Mouse (Mus musculus): ENCODE measurements at regions not wholly inside any gene's neighbourhood (a gene's known extent, or its start where the extent isn't known, plus 50 kb on each side); places are given as distances from the start of the nearest gene placed in this dataset.

DNA sequence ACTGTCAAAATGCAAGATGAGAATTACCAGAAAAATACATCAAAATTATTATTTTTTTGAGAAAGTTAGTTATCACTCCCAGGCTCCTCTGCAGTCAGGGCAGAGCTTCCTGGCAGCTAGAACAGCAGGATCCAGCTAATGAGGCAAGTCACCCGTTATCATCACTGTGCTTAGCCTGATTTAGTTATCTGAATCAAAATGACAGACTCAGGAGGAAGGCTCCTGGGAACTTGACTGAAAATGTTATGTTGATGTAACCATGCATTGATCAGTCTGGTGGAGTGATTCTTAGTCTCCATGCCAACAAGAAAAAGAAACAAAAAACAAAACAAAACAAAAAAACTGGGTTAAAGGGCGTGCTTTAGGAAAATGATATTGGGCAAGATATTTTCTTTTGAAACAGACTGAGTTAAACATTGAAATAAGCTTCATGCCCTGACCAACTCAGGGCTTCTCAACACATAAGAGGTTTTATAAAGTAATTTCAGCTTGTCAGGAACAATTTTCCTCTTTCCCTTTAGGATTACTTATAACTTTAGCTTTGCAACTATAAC is 823.9 kb upstream of the Gje1 start:
- H3K9ac ChIP-seq (ENCODE audit: control insufficient read depth, low read depth, low read length, poor library complexity, severe bottlenecking) = no peak overlapping the region
- DNase-seq (ENCODE audit: low read depth, low spot score) = peak; percentile 17
- H3K4me1 ChIP-seq (ENCODE audit: control insufficient read depth in 1 of 2, insufficient read depth in 2 of 2, low read length in 2 of 2) = no peaks in the 10 kb centered on the region
- H3K4me3 ChIP-seq (ENCODE audit: control insufficient read depth in 1 of 2, insufficient read depth in 1 of 2, low read depth in 2 of 2, low read length in 2 of 2) = no peak overlapping the region
- no peaks in the 10 kb centered on the region for H3K27me3 ChIP-seq (ENCODE audit: control insufficient read depth in 1 of 2, insufficient read depth in 2 of 2, low read length in 2 of 2)
- no peaks in the 10 kb centered on the region for H3K36me3 ChIP-seq (ENCODE audit: control insufficient read depth in 1 of 2, insufficient read depth in 2 of 2, low read length in 2 of 2)
- TF ChIP-seq NRF1 (IDR thresholded peaks at IDR 0.05; ENCODE audit: insufficient read depth, low read depth, low read length, poor library complexity, severe bottlenecking) (no peak), GATA1 (IDR thresholded peaks at IDR 0.05; ENCODE audit: low read depth, low read length) (0 out of 2 replicates have a peak, but pooled peaks have one; percentile 12)
- H3K9me3 ChIP-seq (replicated peaks; ENCODE audit: insufficient read depth, low read length) = no peaks in the 10 kb centered on the region
- no peaks in the 10 kb centered on the region for H3K79me2 ChIP-seq (ENCODE audit: control insufficient read depth, insufficient read depth, low read length, poor library complexity)
- no peak overlapping the region for H3K27ac ChIP-seq (ENCODE audit: control insufficient read depth, low read depth, low read length)

DNA sequence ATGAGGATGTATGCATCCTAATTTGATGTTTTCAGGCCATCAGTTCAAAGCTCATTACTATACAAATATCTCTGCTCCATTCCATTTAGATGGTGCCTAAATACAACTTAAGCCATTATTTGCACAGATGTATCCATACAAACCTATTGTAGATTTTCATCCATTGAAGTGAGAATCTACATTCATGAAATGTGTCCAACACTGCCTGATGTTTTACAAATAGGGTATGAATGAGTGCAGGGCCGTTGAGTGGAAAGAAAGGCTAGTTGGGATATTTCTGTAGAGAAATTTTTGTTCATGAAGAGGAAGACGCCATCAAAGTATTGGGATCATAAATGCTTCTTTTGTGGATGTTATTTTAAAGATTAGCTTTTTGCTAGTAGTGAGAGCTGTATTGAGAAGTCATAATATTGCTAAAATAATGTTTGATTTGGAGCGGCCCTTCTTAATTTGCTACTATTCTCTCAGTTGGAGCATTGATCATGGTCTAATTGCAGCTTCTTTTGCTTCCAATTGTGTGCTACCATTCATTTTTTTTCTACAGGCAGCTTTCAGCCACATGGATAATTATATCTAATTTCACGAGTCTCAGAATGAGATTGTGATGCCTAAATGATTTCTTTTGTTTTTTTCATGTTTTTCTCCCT is 822.9 kb upstream of the Gje1 start:
- Histone ChIP-seq H3K27me3 (ENCODE audit: control insufficient read depth in 1 of 2, insufficient read depth in 2 of 2, low read length in 2 of 2) (no peaks in the 10 kb centered on the region), H3K4me1 (ENCODE audit: control insufficient read depth in 1 of 2, insufficient read depth in 2 of 2, low read length in 2 of 2) (no peaks in the 10 kb centered on the region), H3K27ac (ENCODE audit: control insufficient read depth, low read depth, low read length) (no peak overlapping the region), H3K79me2 (ENCODE audit: control insufficient read depth, insufficient read depth, low read length, poor library complexity) (no peaks in the 10 kb centered on the region), H3K9me3 (replicated peaks; ENCODE audit: insufficient read depth, low read length) (no peaks in the 10 kb centered on the region), H3K4me3 (ENCODE audit: control insufficient read depth in 1 of 2, insufficient read depth in 1 of 2, low read depth in 2 of 2, low read length in 2 of 2) (no peak overlapping the region), H3K9ac (ENCODE audit: control insufficient read depth, low read depth, low read length, poor library complexity, severe bottlenecking) (no peak overlapping the region), H3K36me3 (ENCODE audit: control insufficient read depth in 1 of 2, insufficient read depth in 2 of 2, low read length in 2 of 2) (no peaks in the 10 kb centered on the region)
- DNase-seq (ENCODE audit: low read depth, low spot score) = no peak
- no peak for TF ChIP-seq MEF2A (IDR thresholded peaks at IDR 0.05; ENCODE audit: extremely low read depth, insufficient replicate concordance, low read depth, low read length, poor library complexity, severe bottlenecking)
- TF ChIP-seq USF1 (IDR thresholded peaks at IDR 0.05; ENCODE audit: low read depth, low read length) = no peak
- TF ChIP-seq TAL1 (IDR thresholded peaks at IDR 0.05; ENCODE audit: low read length) = no peak
- TF ChIP-seq POLR2AphosphoS2 (IDR thresholded peaks at IDR 0.05; ENCODE audit: low read length) = no peak
- no peak for TF ChIP-seq GATA1 (IDR thresholded peaks at IDR 0.05; ENCODE audit: low read depth, low read length)
- TF ChIP-seq JUND (IDR thresholded peaks at IDR 0.05; ENCODE audit: low read depth, low read length) = no peak
- no peak for TF ChIP-seq MYB (IDR thresholded peaks at IDR 0.05; ENCODE audit: low read depth, low read length)
- TF ChIP-seq MXI1 (IDR thresholded peaks at IDR 0.05; ENCODE audit: low read depth, low read length) = no peak
- TF ChIP-seq MYC (IDR thresholded peaks at IDR 0.05; ENCODE audit: low read depth, low read length) = no peak
- no peak for TF ChIP-seq RAD21 (IDR thresholded peaks at IDR 0.05; ENCODE audit: low read depth, low read length)
- no peak for TF ChIP-seq MAFK (IDR thresholded peaks at IDR 0.05; ENCODE audit: borderline replicate concordance, low read depth, low read length)
- TF ChIP-seq ZKSCAN1 (IDR thresholded peaks at IDR 0.05; ENCODE audit: low read depth, low read length) = no peak
- no peak for TF ChIP-seq EP300 (IDR thresholded peaks at IDR 0.05; ENCODE audit: low read depth in 1 of 2, low read length in 2 of 2)
- TF ChIP-seq RCOR1 (IDR thresholded peaks at IDR 0.05; ENCODE audit: low read depth, low read length) = no peak
